ENCODE assay signal across 30 mouse cellular contexts in genomic region chr10:85638141-85638540, GRCm38 (mm10).
DNase-seq lines count a peak whose midpoint lies in the region; ATAC-seq lines count a peak whose summit lies in the region.
"Had no signal": no experiment of that assay in that cellular context is flagged by ENCODE, and none has a peak within 500 bp of the region (broad histone marks: within the 10 kb centered on the region; RNA-seq: fewer than 3 reads in every experiment).

No protein-coding gene starts in this region.

- no peak overlapping the region for H3K4me3 ChIP-seq in intestine, embryonic 15.5 days (replicated peaks)
- H3K4me3 ChIP-seq: embryonic facial prominence, embryonic 10.5 days; embryonic facial prominence, embryonic 13.5 days; erythroblast, embryonic 14.5 days; forebrain, embryonic 12.5 days; forebrain, embryonic 15.5 days; heart, embryonic 12.5 days; heart, embryonic 15.5 days had no signal

- H3K9me3 ChIP-seq in intestine, embryonic 15.5 days = no peaks in the 10 kb centered on the region
- H3K9me3 ChIP-seq: embryonic facial prominence, embryonic 10.5 days; embryonic facial prominence, embryonic 13.5 days; forebrain, embryonic 12.5 days; forebrain, embryonic 15.5 days; heart, embryonic 12.5 days; heart, embryonic 15.5 days had no signal

- no peak overlapping the region for H3K9ac ChIP-seq in intestine, embryonic 15.5 days
- H3K9ac ChIP-seq: embryonic facial prominence, embryonic 13.5 days; forebrain, embryonic 12.5 days; forebrain, embryonic 15.5 days; heart, embryonic 12.5 days; heart, embryonic 15.5 days; hindbrain, embryonic 14.5 days had no signal

- ATAC-seq in intestine, embryonic 15.5 days = no peak
- ATAC-seq: hindbrain, postnatal 0 days; inflammation-experienced regulatory T-cells, adult 6 months; intestine, postnatal 0 days; Patski had no signal

- H3K36me3 ChIP-seq in intestine, embryonic 15.5 days = no peaks in the 10 kb centered on the region
- H3K36me3 ChIP-seq: embryonic facial prominence, embryonic 10.5 days; embryonic facial prominence, embryonic 13.5 days; forebrain, embryonic 12.5 days; forebrain, embryonic 15.5 days; G1E; heart, embryonic 12.5 days; heart, embryonic 15.5 days had no signal

- WGBS in intestine, embryonic 15.5 days = 84% methylated on average over 5 of the region's 5 CpGs

- H3K4me1 ChIP-seq in intestine, embryonic 15.5 days (replicated peaks) = no peaks in the 10 kb centered on the region
- H3K4me1 ChIP-seq: embryonic facial prominence, embryonic 10.5 days; embryonic facial prominence, embryonic 13.5 days; forebrain, embryonic 12.5 days; forebrain, embryonic 15.5 days; heart, embryonic 12.5 days; heart, embryonic 15.5 days had no signal

- no peak overlapping the region for H3K4me2 ChIP-seq in intestine, embryonic 15.5 days (replicated peaks)
- H3K4me2 ChIP-seq: embryonic facial prominence, embryonic 13.5 days; forebrain, embryonic 12.5 days; forebrain, embryonic 15.5 days; heart, embryonic 12.5 days; heart, embryonic 15.5 days; hindbrain, embryonic 14.5 days had no signal

- DNase-seq in adrenal gland, adult (ENCODE audit: inconsistent age in 2 of 2, low spot score in 1 of 2) = peak; percentile 20 to 70
- DNase-seq in adrenal gland, adult 18-20 months (ENCODE audit: low spot score in 2 of 2) = no peak
- peak; percentile 49 for DNase-seq in adrenal gland, postnatal 10 days
- DNase-seq in adrenal gland, postnatal 36 days = peak; percentile 54 to 63
- DNase-seq in ovary, adult 18-20 months (ENCODE audit: low spot score) = no peak
- DNase-seq: B cell, adult 2 months; cerebellum, adult 11 months; cerebellum, adult 2 months; cerebellum, adult 9-11 months; cerebellum, postnatal 25 days; gastrocnemius, postnatal 25 days; heart, adult 18-20 months; heart, postnatal 10 days; heart, postnatal 36 days; kidney, adult 2 months had no signal

- no peak overlapping the region for H3K27ac ChIP-seq in intestine, embryonic 15.5 days
- H3K27ac ChIP-seq: embryonic facial prominence, embryonic 10.5 days; embryonic facial prominence, embryonic 13.5 days; forebrain, embryonic 12.5 days; forebrain, embryonic 15.5 days; heart, embryonic 15.5 days; hindbrain, embryonic 14.5 days; hindbrain, postnatal 0 days had no signal

- no peaks in the 10 kb centered on the region for H3K27me3 ChIP-seq in intestine, embryonic 15.5 days (replicated peaks)
- H3K27me3 ChIP-seq: CH12.LX; embryonic facial prominence, embryonic 13.5 days; forebrain, embryonic 12.5 days; forebrain, embryonic 15.5 days; heart, embryonic 12.5 days; heart, embryonic 15.5 days; Patski had no signal

Comparison
In these comparisons a context has a peak if more than half of its experiments do, and no peak if none do; other contexts are left out.
1. DNase-seq: peak in adrenal gland, adult (2 of 2), adrenal gland, postnatal 10 days (single experiment) and adrenal gland, postnatal 36 days (2 of 2); none in adrenal gland, adult 18-20 months (0 of 2) and ovary, adult 18-20 months (single experiment).